Mouse (Mus musculus): Measurements from ENCODE around the gene Ppp2r5e. TPM values are rescaled to one million over a fixed set of nuclear protein-coding genes. Genes with fewer than 3 reads are reported as not detected.

Ppp2r5e gene
- polyA plus RNA-seq, 1 experiment from 2014 or later: 19.9 TPM

DNA sequence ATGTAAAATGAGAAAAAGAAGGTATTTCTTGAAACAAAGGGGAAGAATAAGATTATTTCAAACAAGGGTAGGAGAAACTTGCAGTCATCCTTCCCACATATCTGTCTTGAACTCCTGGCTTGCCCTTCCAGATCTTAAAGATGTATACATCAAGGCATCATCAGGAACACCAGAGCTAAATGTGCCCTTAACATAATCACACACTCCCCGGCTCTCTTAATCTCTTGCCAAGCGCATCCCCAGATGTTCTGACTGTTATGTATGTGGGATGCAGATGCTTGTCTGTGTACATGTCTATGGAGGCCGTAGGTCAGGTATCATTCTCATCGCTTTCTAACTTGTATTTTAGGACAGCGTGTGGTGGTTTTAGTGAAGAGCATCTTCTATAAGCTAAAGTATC is 27.2 kb upstream of the Ppp2r5e start:
- ATAC-seq (ENCODE audit: insufficient read depth): no peak
- H3K4me2 ChIP-seq: no peak overlapping the region
- WGBS: 81% methylated on average over 5 of the region's 5 CpGs

DNA sequence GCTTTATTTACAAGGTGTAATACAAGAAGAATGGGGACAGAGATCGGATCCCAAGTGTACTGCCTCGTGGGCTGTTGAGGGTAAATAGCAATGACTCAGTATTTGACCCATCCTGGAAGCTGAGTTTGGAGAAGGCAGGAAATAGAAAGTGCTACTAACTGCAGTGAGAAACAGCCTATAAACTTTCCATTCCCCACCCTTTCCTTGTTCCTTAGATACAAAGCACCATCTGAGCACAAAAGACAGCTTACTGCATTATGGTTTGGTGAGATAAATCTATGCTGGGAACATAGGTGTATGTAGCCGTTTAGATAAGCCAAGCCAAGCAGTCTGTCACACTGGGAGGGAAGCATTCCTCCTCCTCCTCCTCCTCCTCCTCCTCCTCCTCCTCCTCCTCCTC is 26.8 kb upstream of the Ppp2r5e start:
- Histone ChIP-seq H3K9me3 (ENCODE audit: low read depth, low read length) (no peaks in the 10 kb centered on the region), H3K4me1 (ENCODE audit: insufficient read depth) (no peaks in the 10 kb centered on the region), H3K9ac (no peak overlapping the region), H3K4me3 (ENCODE audit: low read depth, low read length) (no peak overlapping the region), H3K4me2 (no peak overlapping the region), H3K36me3 (ENCODE audit: insufficient read depth) (no peaks in the 10 kb centered on the region), H3K27me3 (ENCODE audit: insufficient read depth, low read length) (no peaks in the 10 kb centered on the region), H3K27ac (ENCODE audit: low read depth) (no peak overlapping the region)
- no peak for ATAC-seq (ENCODE audit: insufficient read depth)
- TF ChIP-seq CTCF (IDR thresholded peaks at IDR 0.05; ENCODE audit: low read depth): no peak
- 62% methylated on average over 3 of the region's 3 CpGs for whole genome bisulfite sequencing
- DNase-seq: no peak

More for the DNA sequence above, 27.2 kb upstream of the Ppp2r5e start:
- Histone ChIP-seq H3K9me3 (ENCODE audit: low read depth, low read length) (no peaks in the 10 kb centered on the region), H3K27me3 (ENCODE audit: insufficient read depth, low read length) (no peaks in the 10 kb centered on the region), H3K4me3 (ENCODE audit: low read depth, low read length) (no peak overlapping the region), H3K27ac (ENCODE audit: low read depth) (no peak overlapping the region), H3K4me1 (ENCODE audit: insufficient read depth) (no peaks in the 10 kb centered on the region), H3K9ac (no peak overlapping the region), H3K36me3 (ENCODE audit: insufficient read depth) (no peaks in the 10 kb centered on the region)
- TF ChIP-seq CTCF (IDR thresholded peaks at IDR 0.05; ENCODE audit: low read depth): no peak
- DNase-seq: no peak

DNA sequence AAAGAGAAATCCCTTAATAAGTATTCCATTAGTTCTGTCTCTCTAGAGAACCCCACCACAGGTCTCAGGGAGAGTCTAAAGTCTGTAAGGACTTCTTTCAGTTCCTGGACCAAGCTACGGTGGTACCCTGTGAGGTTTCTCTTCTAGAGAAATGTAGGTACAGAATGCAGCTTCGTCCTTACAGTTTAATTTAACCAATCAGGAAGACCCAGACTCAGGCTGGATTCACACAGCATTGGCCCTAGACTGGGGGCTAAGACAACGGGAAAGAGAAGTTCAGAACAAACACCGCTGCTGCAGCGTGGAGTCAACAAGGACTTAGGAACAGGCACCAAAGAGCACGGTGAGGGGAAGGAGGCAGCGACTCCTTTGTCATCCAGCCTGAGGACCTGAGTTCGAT is 20.8 kb upstream of the Ppp2r5e start:
- ATAC-seq (ENCODE audit: insufficient read depth): peak; percentile 11; the same call in 1 of the 2 replicates
- 59% methylated on average over 8 of the region's 8 CpGs for WGBS

DNA sequence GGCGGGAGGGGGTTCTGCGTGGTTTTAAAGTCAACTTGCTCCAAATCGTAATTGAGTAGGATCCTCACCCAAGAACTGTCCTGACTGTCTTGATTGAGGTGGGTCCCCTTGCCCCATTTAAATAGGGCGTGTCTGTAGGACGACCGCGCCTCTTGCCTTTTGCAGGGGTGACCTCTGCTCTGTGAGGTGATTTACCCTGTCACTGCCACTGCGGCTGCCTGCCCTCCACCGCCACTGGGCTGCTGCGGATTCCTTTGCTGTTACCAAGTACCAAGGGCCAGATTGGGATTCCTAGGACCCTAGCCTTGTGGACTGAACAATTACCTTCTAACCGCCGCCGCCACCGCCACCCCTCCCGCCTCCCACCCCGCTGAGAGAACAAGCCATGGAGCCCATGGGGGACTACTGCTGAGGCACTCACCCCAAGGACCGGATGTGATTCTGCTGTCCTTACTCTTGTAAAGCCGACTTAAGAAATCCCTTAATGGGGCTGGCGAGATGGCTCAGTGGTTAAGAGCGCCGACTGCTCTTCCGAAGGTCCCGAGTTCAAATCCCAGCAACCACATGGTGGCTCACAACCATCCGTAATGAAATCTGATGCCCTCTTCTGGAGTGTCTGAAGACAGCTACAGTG is 20.2 kb upstream of the Ppp2r5e start:
- Histone ChIP-seq H3K9me3 (ENCODE audit: low read depth, low read length) (no peaks in the 10 kb centered on the region), H3K4me1 (ENCODE audit: insufficient read depth) (no peaks in the 10 kb centered on the region), H3K36me3 (ENCODE audit: insufficient read depth) (no peaks in the 10 kb centered on the region), H3K9ac (peak overlapping the region; percentile 15; the same call in 1 of the 2 replicates), H3K4me2 (peak overlapping the region; percentile 57), H3K27ac (ENCODE audit: low read depth) (no peak overlapping the region), H3K4me3 (ENCODE audit: low read depth, low read length) (peak overlapping the region; percentile 27), H3K27me3 (ENCODE audit: insufficient read depth, low read length) (no peaks in the 10 kb centered on the region)
- no peak for TF ChIP-seq CTCF (IDR thresholded peaks at IDR 0.05; ENCODE audit: low read depth)
- DNase-seq (peak; percentile 45), ATAC-seq (ENCODE audit: insufficient read depth) (peak; percentile 58; the same call in 1 of the 2 replicates)
- WGBS: 9% methylated on average over 23 of the region's 24 CpGs

More for the DNA sequence above, 20.8 kb upstream of the Ppp2r5e start:
- Histone ChIP-seq H3K36me3 (ENCODE audit: insufficient read depth) (no peaks in the 10 kb centered on the region), H3K27ac (ENCODE audit: low read depth) (no peak overlapping the region), H3K4me1 (ENCODE audit: insufficient read depth) (no peaks in the 10 kb centered on the region), H3K27me3 (ENCODE audit: insufficient read depth, low read length) (no peaks in the 10 kb centered on the region), H3K4me2 (no peak overlapping the region; the same call in 1 of the 2 replicates), H3K9me3 (ENCODE audit: low read depth, low read length) (no peaks in the 10 kb centered on the region), H3K9ac (no peak overlapping the region), H3K4me3 (ENCODE audit: low read depth, low read length) (no peak overlapping the region)
- no peak for TF ChIP-seq CTCF (IDR thresholded peaks at IDR 0.05; ENCODE audit: low read depth)
- DNase-seq: no peak

DNA sequence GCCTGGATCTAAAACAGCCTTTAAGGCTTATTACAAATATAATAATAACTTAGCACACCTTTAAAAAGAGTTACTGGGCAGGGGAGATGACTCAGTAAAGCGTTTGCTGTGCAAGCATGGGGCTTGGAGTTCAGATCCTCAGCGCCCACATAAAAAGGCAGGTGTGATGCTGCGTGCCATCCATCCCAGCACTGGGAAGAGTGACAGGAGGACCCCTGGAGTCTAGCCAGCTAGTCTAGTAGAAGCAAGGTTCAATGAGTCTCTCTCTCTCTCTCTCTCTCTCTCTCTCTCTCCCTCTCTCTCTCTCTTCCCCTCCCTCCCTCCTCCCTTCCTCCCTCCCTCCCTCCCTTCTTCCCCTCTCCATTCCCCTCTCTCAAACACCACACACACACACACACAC is 19.5 kb upstream of the Ppp2r5e start:
- Histone ChIP-seq H3K4me2 (no peak overlapping the region), H3K36me3 (ENCODE audit: insufficient read depth) (no peaks in the 10 kb centered on the region), H3K4me1 (ENCODE audit: insufficient read depth) (no peaks in the 10 kb centered on the region), H3K27me3 (ENCODE audit: insufficient read depth, low read length) (no peaks in the 10 kb centered on the region), H3K27ac (ENCODE audit: low read depth) (no peak overlapping the region), H3K9me3 (ENCODE audit: low read depth, low read length) (no peaks in the 10 kb centered on the region), H3K4me3 (ENCODE audit: low read depth, low read length) (no peak overlapping the region), H3K9ac (no peak overlapping the region)
- ATAC-seq (ENCODE audit: insufficient read depth) (no peak; the same call in 1 of the 2 replicates), DNase-seq (no peak)
- TF ChIP-seq CTCF (IDR thresholded peaks at IDR 0.05; ENCODE audit: low read depth): no peak
- 47% methylated on average over 3 of the region's 3 CpGs for WGBS

DNA sequence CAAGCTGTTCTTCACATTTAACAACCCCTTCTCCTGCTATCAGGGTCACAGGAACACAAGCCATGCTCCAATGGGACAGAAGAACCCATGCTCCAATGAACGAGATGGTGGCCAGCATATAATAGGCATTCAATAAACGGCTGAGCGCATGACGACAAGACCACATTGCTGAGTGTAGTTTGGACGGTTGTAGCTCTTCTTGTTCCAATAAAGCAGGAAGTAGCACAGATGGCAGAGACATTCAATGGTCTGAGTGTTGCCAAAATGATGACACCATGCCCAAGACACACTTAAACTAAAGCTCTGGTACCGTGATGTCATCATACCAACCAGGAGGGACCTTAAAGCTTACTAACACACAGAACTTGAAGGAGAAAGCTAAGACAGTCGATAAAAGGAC is 16.7 kb upstream of the Ppp2r5e start:
- Histone ChIP-seq H3K4me2 (no peak overlapping the region), H3K9ac (no peak overlapping the region), H3K4me3 (ENCODE audit: low read depth, low read length) (no peak overlapping the region), H3K9me3 (ENCODE audit: low read depth, low read length) (no peaks in the 10 kb centered on the region), H3K4me1 (ENCODE audit: insufficient read depth) (no peaks in the 10 kb centered on the region), H3K27me3 (ENCODE audit: insufficient read depth, low read length) (no peaks in the 10 kb centered on the region), H3K27ac (ENCODE audit: low read depth) (no peak overlapping the region), H3K36me3 (ENCODE audit: insufficient read depth) (no peaks in the 10 kb centered on the region)
- WGBS: 79% methylated on average over 7 of the region's 7 CpGs
- DNase-seq (no peak), ATAC-seq (ENCODE audit: insufficient read depth) (no peak)
- TF ChIP-seq CTCF (IDR thresholded peaks at IDR 0.05; ENCODE audit: low read depth): no peak

DNA sequence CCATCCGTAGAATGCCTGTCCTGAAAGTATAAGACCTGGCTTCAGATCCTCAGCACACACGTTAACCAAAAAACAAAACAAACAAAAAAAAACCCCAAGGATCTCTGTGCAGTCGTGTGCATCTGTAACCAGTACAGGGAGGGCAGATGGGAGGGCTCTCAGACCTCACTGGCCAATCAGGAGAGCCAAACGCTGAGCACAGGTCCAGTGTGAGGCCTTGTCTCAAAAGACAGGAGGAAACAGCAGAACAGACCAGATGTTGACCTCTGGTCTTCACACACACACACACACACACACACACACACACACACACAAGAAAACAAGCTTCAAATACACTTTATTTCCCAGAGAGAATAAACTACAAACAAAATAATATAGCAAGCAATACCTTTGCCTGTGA is 3.4 kb upstream of the Ppp2r5e start:
- TF ChIP-seq CTCF (IDR thresholded peaks at IDR 0.05; ENCODE audit: low read depth): no peak
- no peaks in the 10 kb centered on the region for H3K36me3 ChIP-seq (ENCODE audit: insufficient read depth)
- H3K9ac ChIP-seq: no peak overlapping the region
- H3K4me1 ChIP-seq (ENCODE audit: insufficient read depth): no peaks in the 10 kb centered on the region
- H3K27me3 ChIP-seq (ENCODE audit: insufficient read depth, low read length): no peaks in the 10 kb centered on the region
- no peaks in the 10 kb centered on the region for H3K9me3 ChIP-seq (ENCODE audit: low read depth, low read length)
- no peak overlapping the region for H3K4me3 ChIP-seq (ENCODE audit: low read depth, low read length)
- no peak overlapping the region for H3K4me2 ChIP-seq
- DNase-seq (peak; percentile 35), ATAC-seq (ENCODE audit: insufficient read depth) (no peak)
- H3K27ac ChIP-seq (ENCODE audit: low read depth): no peak overlapping the region
- 8% methylated on average over 4 of the region's 4 CpGs for WGBS
